Mouse (Mus musculus) brain, embryonic 14.5 days (tissue): ENCODE data around the gene Gm9857.

Experiments
- CTCF ChIP-seq: fragments of 200-500 bp; IDR thresholded peaks from 2 replicates; pipeline ENCODE4 v1.5.1; 2012; ENCODE audit warnings: inconsistent platforms, mild to moderate bottlenecking, moderate library complexity, borderline replicate concordance; ENCODE audit not compliant: insufficient read depth, insufficient read length; ENCODE audit errors: extremely low read depth
- POLR2A ChIP-seq: fragments of 200-500 bp; IDR thresholded peaks from 2 replicates; pipeline ENCODE4 v1.6.1; 2012; ENCODE audit warnings: mild to moderate bottlenecking, inconsistent platforms, borderline replicate concordance; ENCODE audit not compliant: poor library complexity, insufficient read depth, insufficient read length, severe bottlenecking; ENCODE audit errors: extremely low read depth

GRCm38 (mm10) chr3:108957976-108958375 is 17.7 kb upstream of the Gm9857 start:
- no peak for TF ChIP-seq POLR2A
- TF ChIP-seq CTCF: no peak
